Mouse (Mus musculus) lung, embryonic 14.5 days (tissue): Measurements from ENCODE around the gene Mob1a. TPM values are rescaled to one million over a fixed set of nuclear protein-coding genes. Genes with fewer than 3 reads are reported as not detected.
"Not testable (repeated sequence)": the region's sequence is repeated elsewhere in the genome, so short reads cannot be mapped to it uniquely, and the experiment has no call there.

Experiments used
- ATAC-seq: fragments of 200-750 bp; cut with Nextera tagmentation; 2 replicates; pipeline ENCODE4 v1.8.0; 2017; ENCODE audit warnings: mild to moderate bottlenecking, moderate TSS enrichment, moderate library complexity; ENCODE audit not compliant: insufficient read depth
- DNase-seq: peaks from one replicate; pipeline ENCODE4 v3.0.0-alpha.2; 2015
- H3K27ac ChIP-seq: fragments of 300-500 bp; sonication (generic); 2 replicates; pipeline ENCODE4 v1.5.1; 2014; ENCODE audit warnings: low read depth, mild to moderate bottlenecking, moderate library complexity
- H3K27me3 ChIP-seq: fragments of 300-500 bp; sonication (generic); 2 replicates; pipeline ENCODE4 v1.6.1; 2014; ENCODE audit warnings: low read length, control low read depth; ENCODE audit not compliant: insufficient read depth
- H3K36me3 ChIP-seq: fragments of 300-500 bp; sonication (generic); 2 replicates; pipeline ENCODE4 v1.6.1; 2014; ENCODE audit warnings: control low read depth; ENCODE audit not compliant: insufficient read depth
- H3K4me1 ChIP-seq: fragments of 300-500 bp; sonication (generic); 2 replicates; pipeline ENCODE4 v1.6.1; 2014; ENCODE audit warnings: antibody characterized with exemption, control low read depth; ENCODE audit not compliant: insufficient read depth
- H3K4me2 ChIP-seq: fragments of 300-500 bp; sonication (generic); 2 replicates; pipeline ENCODE4 v1.6.1; 2014; ENCODE audit warnings: mild to moderate bottlenecking
- H3K4me3 ChIP-seq: fragments of 300-500 bp; sonication (generic); 2 replicates; pipeline ENCODE4 v1.5.1; 2014; ENCODE audit warnings: low read depth, low read length
- H3K9ac ChIP-seq: fragments of 300-500 bp; sonication (generic); 2 replicates; pipeline ENCODE4 v1.6.1; 2014
- H3K9me3 ChIP-seq: fragments of 300-500 bp; sonication (generic); 2 replicates; pipeline ENCODE4 v1.6.1; 2016; ENCODE audit warnings: low read depth, low read length, control low read depth
- CTCF ChIP-seq: IDR thresholded peaks from 2 replicates; pipeline ENCODE4 v1.5.1; 2016; ENCODE audit warnings: antibody characterized with exemption, low read depth
- WGBS: fragments of 180-500 bp; shearing (Covaris S2); extraction: QIAGEN DNeasy Blood & Tissue Kit; methylation state at CpG from one replicate; pipeline ENCODE4 v1.1.7; 2014; 5-methylcytosine and 5-hydroxymethylcytosine counted together
- polyA plus RNA-seq: library from polyadenylated mRNA; unstranded; fragments of >200 nt; fragmentation: Nextera tagmentation; extraction: Ambion mirVana; gene quantifications from 2 replicates; pipeline ENCODE4 v1.2.1, GENCODE M21; 2014

Gene Mob1a
- polyA plus RNA-seq, 1 experiment from 2014 or later, result 93.6 TPM

DNA sequence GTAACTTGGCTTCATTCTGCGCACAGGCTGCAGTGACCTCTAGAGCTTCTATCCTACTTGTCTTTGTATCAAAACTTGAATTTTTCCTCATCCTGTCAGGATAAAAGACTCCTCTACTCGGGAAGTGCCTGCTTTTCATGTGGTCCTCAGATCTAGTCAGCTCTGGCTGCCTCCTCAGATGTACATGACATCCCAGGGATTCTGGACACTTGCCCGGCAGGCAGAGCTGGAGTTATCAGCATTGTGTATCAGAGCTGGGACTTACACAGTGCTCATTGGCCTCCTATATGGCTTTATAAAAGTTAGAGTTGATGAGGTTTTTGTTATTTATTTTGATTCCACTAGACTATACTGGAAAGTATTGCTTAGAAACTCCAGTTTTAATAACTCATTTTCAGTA lies 15.6 kb downstream of the Mob1a start:
- Histone ChIP-seq H3K4me1 (no peaks in the 10 kb centered on the region), H3K4me2 (no peak overlapping the region), H3K27ac (no peak overlapping the region), H3K36me3 (peaks cover 63% of the 10 kb centered on the region), H3K9me3 (no peaks in the 10 kb centered on the region), H3K27me3 (no peaks in the 10 kb centered on the region), H3K4me3 (no peak overlapping the region), H3K9ac (no peak overlapping the region)
- ATAC-seq, result no peak
- DNase-seq, result no peak
- 70% methylated on average over 3 of the region's 3 CpGs for WGBS
- TF ChIP-seq CTCF, result no peak

DNA sequence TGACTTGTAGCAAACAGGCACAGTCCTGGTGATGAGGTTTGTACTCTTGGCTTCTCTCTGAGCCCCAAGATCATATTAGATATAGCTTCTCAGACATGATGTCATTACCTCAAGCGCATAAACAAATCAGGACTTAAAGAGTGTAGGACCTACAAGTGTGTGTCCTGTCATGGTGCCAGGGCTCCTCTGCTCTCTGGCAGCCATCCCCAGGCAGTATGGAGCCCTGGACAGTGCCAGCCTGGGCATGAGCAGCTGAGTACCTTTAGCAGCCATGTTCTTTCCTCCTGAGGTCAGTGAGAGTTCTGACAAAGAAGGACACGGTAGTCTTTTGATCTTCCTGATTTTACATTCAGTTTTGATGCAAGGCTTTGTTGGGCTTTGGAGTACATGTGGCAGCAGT lies 17.1 kb downstream of the Mob1a start:
- DNase-seq, result no peak
- WGBS, result 91% methylated on average over 2 of the region's 2 CpGs
- Histone ChIP-seq H3K27me3 (no peaks in the 10 kb centered on the region), H3K4me2 (no peak overlapping the region), H3K27ac (no peak overlapping the region), H3K9ac (no peak overlapping the region), H3K4me1 (no peaks in the 10 kb centered on the region), H3K36me3 (peaks cover 51% of the 10 kb centered on the region), H3K4me3 (no peak overlapping the region), H3K9me3 (no peaks in the 10 kb centered on the region)
- ATAC-seq, result no peak
- no peak for TF ChIP-seq CTCF

DNA sequence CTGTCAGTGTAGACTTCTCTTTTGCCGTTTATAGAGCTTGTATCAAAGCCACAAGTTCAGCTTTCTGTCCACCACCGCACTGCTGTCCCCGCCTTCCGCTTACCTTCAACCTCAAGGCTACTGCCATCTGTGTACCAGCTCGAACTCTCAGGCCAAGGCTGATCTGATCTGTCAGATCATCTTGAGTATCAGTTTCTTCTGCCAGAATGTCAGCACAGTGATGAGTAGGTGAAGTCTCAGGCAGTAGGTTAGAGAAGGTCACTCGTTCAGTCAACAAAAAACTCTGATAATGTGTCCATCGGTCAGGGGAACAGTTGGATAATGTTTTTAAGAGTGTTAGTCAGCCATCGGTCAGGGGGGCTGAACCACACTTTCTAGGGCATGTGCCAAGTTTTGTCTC lies 19.5 kb downstream of the Mob1a start:
- ATAC-seq, H3K9ac ChIP-seq, DNase-seq, H3K4me1 ChIP-seq, H3K27me3 ChIP-seq, H3K4me2 ChIP-seq, H3K27ac ChIP-seq, H3K9me3 ChIP-seq, H3K4me3 ChIP-seq: not testable (repeated sequence)
- 85% methylated on average over 8 of the region's 8 CpGs for WGBS
- peaks cover 28% of the 10 kb centered on the region for H3K36me3 ChIP-seq

GRCm38 (mm10) chr6:83347916-83348315 lies 22.1 kb downstream of the Mob1a start:
- Histone ChIP-seq H3K4me3 (no peak overlapping the region), H3K27ac (no peak overlapping the region), H3K4me2 (no peak overlapping the region), H3K9ac (no peak overlapping the region), H3K36me3 (peaks cover 14% of the 10 kb centered on the region), H3K4me1 (no peaks in the 10 kb centered on the region), H3K9me3 (no peaks in the 10 kb centered on the region), H3K27me3 (no peaks in the 10 kb centered on the region)
- WGBS, result 62% methylated on average over 3 of the region's 3 CpGs
- peak; percentile 56 for DNase-seq
- TF ChIP-seq CTCF, result no peak
- ATAC-seq, result peak; percentile 48

DNA sequence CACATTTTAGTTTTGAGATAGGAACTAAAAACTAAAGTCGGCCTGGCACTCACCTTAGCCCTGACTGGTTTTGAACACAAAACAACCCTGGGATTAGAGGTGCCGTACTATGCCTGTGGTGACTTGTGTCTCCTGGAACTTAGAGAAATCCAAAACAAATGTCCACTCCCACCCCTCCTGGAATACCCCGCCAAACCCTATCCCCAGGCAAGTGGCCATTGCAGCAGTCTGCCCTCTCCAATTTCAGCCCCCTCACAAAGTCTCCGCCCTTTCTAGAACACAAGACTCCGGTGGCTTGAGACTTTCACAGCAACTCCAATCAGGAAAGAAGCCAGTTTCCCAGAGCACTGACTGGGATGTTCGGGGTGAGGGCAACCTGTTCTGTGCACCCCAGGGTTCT lies 23.1 kb downstream of the Mob1a start, which contains the start of gene Bola3:
TSS of gene Bola3 (plus strand) at position 275 of the 400 bp plus-strand sequence.
- H3K9ac ChIP-seq, result peak within 1 kb of the TSS; percentile 79
- ATAC-seq (0 out of 2 replicates have a peak, but pooled peaks have one; percentile 3), DNase-seq (no peak)
- peak within 1 kb of the TSS; percentile 80 for H3K4me2 ChIP-seq
- no peaks in the 10 kb centered on the region for H3K9me3 ChIP-seq
- H3K27ac ChIP-seq, result peak within 1 kb of the TSS; percentile 42; the same call in 1 of the 2 replicates
- H3K4me1 ChIP-seq, result no peaks in the 10 kb centered on the region
- 32% methylated on average over 6 of the region's 6 CpGs for WGBS
- peaks cover 16% of the 10 kb centered on the region; the same call in 1 of the 2 replicates for H3K36me3 ChIP-seq
- H3K4me3 ChIP-seq, result peak within 1 kb of the TSS; percentile 61
- no peak for TF ChIP-seq CTCF
- H3K27me3 ChIP-seq, result no peaks in the 10 kb centered on the region

GRCm38 (mm10) chr6:83349274-83349958 lies 23.6 kb downstream of the Mob1a start:
- peak overlapping the region; percentile 42; the same call in 1 of the 2 replicates for H3K27ac ChIP-seq
- H3K9me3 ChIP-seq, result no peaks in the 10 kb centered on the region
- H3K36me3 ChIP-seq, result peaks cover 19% of the 10 kb centered on the region
- no peaks in the 10 kb centered on the region for H3K4me1 ChIP-seq
- peak overlapping the region; percentile 79 for H3K9ac ChIP-seq
- DNase-seq (peak; percentile 91), ATAC-seq (peak; percentile 95)
- peak overlapping the region; percentile 80 for H3K4me2 ChIP-seq
- H3K4me3 ChIP-seq, result peak overlapping the region; percentile 61
- peak; percentile 61 for TF ChIP-seq CTCF
- under 1% methylated on average over 53 of the region's 53 CpGs for WGBS
- H3K27me3 ChIP-seq, result no peaks in the 10 kb centered on the region

DNA sequence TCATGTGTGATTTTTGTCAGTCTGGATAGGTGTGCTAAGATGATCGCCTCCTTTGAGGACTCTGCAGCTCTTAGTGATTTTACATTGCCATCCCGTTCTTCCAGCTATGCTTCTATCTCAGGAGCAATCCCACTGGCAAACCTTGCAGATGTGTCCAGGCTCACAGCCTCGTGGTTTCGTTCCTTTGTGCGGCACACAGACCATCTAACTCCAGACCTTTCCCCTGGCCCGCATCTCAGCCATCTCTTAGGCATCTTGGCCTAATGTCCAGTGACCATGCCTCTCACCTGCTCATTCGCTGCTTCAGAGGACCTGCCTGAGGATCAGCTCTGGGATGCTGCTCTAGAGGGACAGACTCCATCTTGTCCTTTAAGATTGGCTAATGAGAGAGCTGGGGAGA lies 24.4 kb downstream of the Mob1a start:
- 77% methylated on average over 7 of the region's 7 CpGs for WGBS
- Histone ChIP-seq H3K9ac (peak overlapping the region; percentile 79), H3K27me3 (no peaks in the 10 kb centered on the region), H3K36me3 (peaks cover 26% of the 10 kb centered on the region), H3K4me3 (peak overlapping the region; percentile 61), H3K4me1 (no peaks in the 10 kb centered on the region), H3K4me2 (peak overlapping the region; percentile 80), H3K27ac (no peak overlapping the region), H3K9me3 (no peaks in the 10 kb centered on the region)
- TF ChIP-seq CTCF, result no peak
- no peak for DNase-seq
- no peak for ATAC-seq
